Mouse (Mus musculus) limb, embryonic 10.5 days (tissue): ENCODE measurements around the gene Tpra1. TPM values are rescaled to one million over a fixed set of nuclear protein-coding genes. Genes with fewer than 3 reads are reported as not detected.
A peak's percentile ranks its signal among the peaks of the same experiment; 100 is the strongest.

Experiments used
- DNase-seq: peaks from one replicate; pipeline ENCODE4 v3.0.0-alpha.2; 2017; ENCODE audit warnings: low spot score
- H3K27ac ChIP-seq: fragments of 300-500 bp; sonication (generic); 2 replicates; pipeline ENCODE4 v1.5.1; 2016; ENCODE audit warnings: mild to moderate bottlenecking
- H3K27me3 ChIP-seq: fragments of 300-500 bp; sonication (generic); 2 replicates; pipeline ENCODE4 v1.6.1; 2016; ENCODE audit warnings: low read depth, mild to moderate bottlenecking; ENCODE audit not compliant: poor library complexity, severe bottlenecking
- H3K36me3 ChIP-seq: fragments of 300-500 bp; sonication (generic); 2 replicates; pipeline ENCODE4 v1.6.1; 2016; ENCODE audit warnings: mild to moderate bottlenecking, moderate library complexity
- H3K4me1 ChIP-seq: fragments of 300-500 bp; sonication (generic); 2 replicates; pipeline ENCODE4 v1.6.1; 2016
- H3K4me3 ChIP-seq: fragments of 300-500 bp; sonication (generic); 2 replicates; pipeline ENCODE4 v1.5.1; 2016; ENCODE audit warnings: mild to moderate bottlenecking, moderate library complexity
- H3K9me3 ChIP-seq: fragments of 300-500 bp; sonication (generic); replicated peaks from 2 replicates; pipeline ENCODE4 v1.6.1; 2016; ENCODE audit warnings: mild to moderate bottlenecking
- WGBS: fragments of 180-500 bp; shearing (Covaris S2); methylation state at CpG from one replicate; pipeline ENCODE4 v1.1.7; 2016; 5-methylcytosine and 5-hydroxymethylcytosine counted together
- polyA plus RNA-seq: library from polyadenylated mRNA; unstranded; fragments of >200 nt; fragmentation: Nextera tagmentation; extraction: Ambion mirVana; gene quantifications from 2 replicates; pipeline ENCODE4 v1.2.1, GENCODE M21; 2016

Tpra1 gene
- polyA plus RNA-seq = 48.7 and 60.3 TPM in 2 replicates

DNA sequence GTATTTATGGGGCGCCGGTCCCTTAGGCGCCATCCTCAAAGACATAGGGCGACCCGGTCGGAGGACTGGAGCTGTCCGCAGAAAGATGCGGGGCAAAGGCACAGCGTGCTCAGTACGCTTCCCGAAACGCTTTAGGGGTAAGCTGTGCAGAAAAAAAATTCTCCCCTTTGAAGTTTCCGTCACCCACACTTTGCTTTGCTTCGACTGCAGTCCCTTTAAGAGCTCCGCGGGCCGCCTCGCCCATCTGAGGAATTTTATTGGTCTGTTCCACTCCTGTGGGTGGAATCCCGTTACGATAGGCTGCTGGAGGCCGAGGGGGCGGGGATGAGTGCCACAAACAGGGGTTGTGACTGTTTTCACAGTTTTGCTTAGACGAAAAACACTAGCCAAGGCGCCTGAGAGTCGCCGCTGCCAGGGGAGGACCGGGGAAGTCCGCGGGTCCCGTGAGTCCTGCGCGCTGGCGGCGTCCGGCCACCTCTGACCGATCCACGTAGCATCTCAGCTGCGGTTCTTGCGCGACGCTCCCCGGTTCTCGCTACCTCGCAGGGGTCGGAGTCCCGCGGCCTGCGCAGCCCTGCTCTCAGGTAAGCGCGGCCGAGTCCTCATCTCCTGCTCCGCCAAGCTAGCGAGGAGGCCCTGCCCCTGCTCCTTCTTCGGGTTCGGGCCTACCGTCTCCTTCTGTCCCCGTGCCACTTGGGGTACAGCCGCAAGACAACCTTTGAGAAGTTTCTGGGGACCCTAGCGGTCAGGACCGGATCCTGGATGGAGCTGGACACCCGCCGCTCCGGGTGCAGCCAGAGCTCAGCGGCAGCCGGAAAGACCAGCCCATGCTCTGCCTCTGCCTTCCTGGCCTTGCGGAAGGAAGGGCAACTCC lies at the start of gene Tpra1:
Gene Tpra1, plus strand, starts transcription at position 305 of the 874 bp plus-strand sequence.
- H3K36me3 ChIP-seq = peaks cover 6% of the 10 kb centered on the region
- WGBS = under 1% methylated on average over 66 of the region's 66 CpGs
- no peaks in the 10 kb centered on the region for H3K9me3 ChIP-seq
- peaks cover 52% of the 10 kb centered on the region for H3K4me1 ChIP-seq
- peak; percentile 90 for DNase-seq
- H3K4me3 ChIP-seq = peak within 1 kb of the TSS; percentile 82
- H3K27me3 ChIP-seq = no peaks in the 10 kb centered on the region
- H3K27ac ChIP-seq = peak within 1 kb of the TSS; percentile 91

DNA sequence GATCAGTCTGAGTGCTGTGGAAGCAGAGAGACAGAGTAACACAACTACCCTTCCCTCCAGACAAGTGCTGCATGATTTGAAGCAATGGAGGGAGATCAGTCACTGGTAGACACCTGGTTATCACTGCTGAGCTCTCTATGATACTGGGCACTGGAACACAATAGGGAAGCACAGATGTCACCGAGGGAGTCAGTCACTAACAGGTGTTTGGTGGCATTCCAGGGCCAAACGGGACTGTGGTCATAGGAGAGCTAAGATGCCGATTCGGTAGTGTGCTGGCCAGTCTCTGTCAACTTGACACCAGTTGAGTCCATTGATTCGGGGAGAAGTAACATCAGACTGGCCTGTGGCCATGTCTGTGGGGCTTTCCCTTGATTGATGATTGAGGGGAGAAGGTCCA lies 47.5 kb upstream of the Tpra1 start:
- DNase-seq = no peak
- Histone ChIP-seq H3K4me1 (no peaks in the 10 kb centered on the region), H3K27me3 (no peaks in the 10 kb centered on the region), H3K36me3 (no peaks in the 10 kb centered on the region; the same call in 1 of the 2 replicates), H3K27ac (no peak overlapping the region), H3K9me3 (no peaks in the 10 kb centered on the region), H3K4me3 (no peak overlapping the region)
- 74% methylated on average over 5 of the region's 5 CpGs for WGBS

DNA sequence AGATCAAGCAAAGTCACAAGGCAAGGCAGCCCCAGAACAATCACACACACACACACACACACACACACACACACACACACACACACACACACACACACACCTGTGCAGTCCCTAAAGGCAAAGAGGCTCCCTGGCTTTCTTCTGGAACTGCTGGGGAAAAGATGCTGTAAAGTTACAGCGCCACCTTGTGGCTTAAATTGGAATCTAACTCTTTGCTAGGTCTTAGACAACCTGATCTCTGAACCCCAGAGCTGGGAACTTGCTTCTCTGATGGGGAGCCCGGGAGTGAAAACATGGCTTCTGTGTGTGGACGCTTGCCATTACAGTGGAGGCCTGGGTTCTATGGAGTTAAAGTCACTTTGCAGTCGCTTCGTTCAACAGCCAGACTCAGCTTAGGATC lies 46.4 kb upstream of the Tpra1 start:
- 26% methylated on average over 5 of the region's 5 CpGs for WGBS
- Histone ChIP-seq H3K27ac (no peak overlapping the region), H3K36me3 (no peaks in the 10 kb centered on the region; the same call in 1 of the 2 replicates), H3K27me3 (no peaks in the 10 kb centered on the region), H3K9me3 (no peaks in the 10 kb centered on the region), H3K4me1 (no peaks in the 10 kb centered on the region), H3K4me3 (no peak overlapping the region)
- peak; percentile 66 for DNase-seq

DNA sequence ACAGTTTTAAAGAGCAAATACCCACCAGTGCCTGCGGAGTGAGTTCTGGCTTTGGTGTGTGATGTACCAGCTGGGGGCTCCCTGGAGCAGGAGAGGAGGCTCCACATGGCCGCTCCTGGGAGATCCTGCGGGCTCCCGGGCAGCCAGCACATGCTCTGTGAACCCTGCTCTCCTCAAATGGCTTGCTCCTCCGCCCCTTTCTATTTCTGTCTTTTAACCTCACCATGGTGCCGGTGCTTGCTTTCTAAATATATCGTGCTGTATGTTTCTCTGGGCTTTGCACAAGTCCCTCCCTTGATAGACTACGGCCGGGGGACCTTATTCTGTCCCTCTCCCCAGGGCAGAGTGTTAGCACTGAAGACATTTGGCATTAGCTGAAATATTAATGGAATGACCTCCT lies 44.8 kb upstream of the Tpra1 start:
- no peak overlapping the region for H3K27ac ChIP-seq

DNA sequence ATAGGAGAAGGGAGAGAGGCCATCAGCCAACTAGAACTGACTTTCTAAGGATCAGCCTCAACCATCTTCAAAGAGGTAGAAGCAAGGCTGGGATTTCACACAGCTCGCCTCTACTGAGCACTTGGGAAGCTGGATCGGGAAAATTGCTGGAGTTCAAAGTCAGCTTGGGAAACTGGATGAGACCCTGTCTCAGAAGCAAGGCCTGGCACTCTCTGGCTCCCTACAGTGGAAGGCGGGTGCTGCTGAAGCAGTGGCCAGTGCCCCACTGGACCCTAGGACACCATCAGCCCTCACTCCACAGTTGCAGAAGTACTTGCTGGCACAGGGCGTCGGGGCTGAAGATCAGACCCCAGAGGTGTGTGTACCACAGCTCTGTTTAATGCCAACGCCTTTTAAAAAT lies 44.2 kb upstream of the Tpra1 start:
- Histone ChIP-seq H3K36me3 (peaks cover 17% of the 10 kb centered on the region), H3K9me3 (no peaks in the 10 kb centered on the region), H3K27ac (no peak overlapping the region), H3K4me3 (no peak overlapping the region), H3K27me3 (no peaks in the 10 kb centered on the region), H3K4me1 (no peaks in the 10 kb centered on the region)
- WGBS = 85% methylated on average over 6 of the region's 6 CpGs
- no peak for DNase-seq

More for the DNA sequence above, 44.8 kb upstream of the Tpra1 start:
- no peak overlapping the region for H3K4me3 ChIP-seq
- whole genome bisulfite sequencing = 45% methylated on average over 9 of the region's 9 CpGs
- no peaks in the 10 kb centered on the region for H3K27me3 ChIP-seq
- peaks cover 14% of the 10 kb centered on the region for H3K36me3 ChIP-seq
- H3K4me1 ChIP-seq = no peaks in the 10 kb centered on the region
- H3K9me3 ChIP-seq = no peaks in the 10 kb centered on the region
- no peak for DNase-seq

DNA sequence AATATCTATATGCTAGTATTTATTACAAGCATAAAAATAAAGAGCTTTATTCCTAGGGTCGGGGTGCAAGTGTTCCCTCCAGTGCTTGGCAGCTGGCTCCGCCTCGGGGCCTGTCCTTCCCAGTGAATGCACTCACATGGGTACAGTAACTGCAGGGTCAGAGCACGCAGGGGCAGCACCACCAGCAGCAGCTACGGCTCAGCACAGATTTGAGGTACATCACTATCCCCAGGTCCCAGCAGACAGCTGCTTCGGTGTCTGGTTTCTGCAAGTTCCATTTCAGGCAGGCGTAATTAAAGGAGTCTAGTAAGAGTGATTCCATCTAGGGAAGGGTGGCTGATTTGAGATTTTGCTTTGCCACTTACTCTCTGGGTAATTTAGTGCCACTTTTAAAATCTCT lies 43.7 kb upstream of the Tpra1 start:
- H3K4me3 ChIP-seq = no peak overlapping the region
- WGBS = 68% methylated on average over 7 of the region's 7 CpGs

DNA sequence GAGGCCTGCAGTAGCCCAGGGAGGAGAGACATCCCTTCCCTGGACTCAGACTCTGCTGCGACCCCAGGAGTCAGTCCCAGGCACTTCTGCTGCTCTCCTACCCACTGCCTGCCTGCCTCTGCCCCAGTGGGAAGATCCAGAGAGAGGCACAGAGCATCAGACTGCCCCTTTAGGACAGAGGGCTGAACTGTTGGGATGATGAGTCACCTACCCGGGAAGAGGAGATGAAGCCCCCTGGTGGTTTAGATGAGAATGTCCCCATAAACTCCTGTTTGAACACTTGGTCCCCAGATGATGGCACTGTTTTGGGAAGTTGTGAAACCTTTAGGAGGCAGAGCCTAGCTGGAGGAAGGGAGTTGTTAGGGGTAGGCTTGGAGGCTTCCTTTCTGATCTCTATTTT lies 41.1 kb upstream of the Tpra1 start:
- no peak overlapping the region for H3K27ac ChIP-seq
- H3K9me3 ChIP-seq = no peaks in the 10 kb centered on the region
- peaks cover 34% of the 10 kb centered on the region for H3K36me3 ChIP-seq
- H3K4me3 ChIP-seq = no peak overlapping the region
- WGBS = 20% methylated on average over 2 of the region's 2 CpGs
- DNase-seq = no peak
- no peaks in the 10 kb centered on the region for H3K4me1 ChIP-seq
- H3K27me3 ChIP-seq = no peaks in the 10 kb centered on the region

More for the DNA sequence above, 43.7 kb upstream of the Tpra1 start:
- no peaks in the 10 kb centered on the region for H3K9me3 ChIP-seq
- H3K27ac ChIP-seq = no peak overlapping the region
- no peak for DNase-seq
- no peaks in the 10 kb centered on the region for H3K27me3 ChIP-seq
- peaks cover 22% of the 10 kb centered on the region for H3K36me3 ChIP-seq
- H3K4me1 ChIP-seq = no peaks in the 10 kb centered on the region

DNA sequence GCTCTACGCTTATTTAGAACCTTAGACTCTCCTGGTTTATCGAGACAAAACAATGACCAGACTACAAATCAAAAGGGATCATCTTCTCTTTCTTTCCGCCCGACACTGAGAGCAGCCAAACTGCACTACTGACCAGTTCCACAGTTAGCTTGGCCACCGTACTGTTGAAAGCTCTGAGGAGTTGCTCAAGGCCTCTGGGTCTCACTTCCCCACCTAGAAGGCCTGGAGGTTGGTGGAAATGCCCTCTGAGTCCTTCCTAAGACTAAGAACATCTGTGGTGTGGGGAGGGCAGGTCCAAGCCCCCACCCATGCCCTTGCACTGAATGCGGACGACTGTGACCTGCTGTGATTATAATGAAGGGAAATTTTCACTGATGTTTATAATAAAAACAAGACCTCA lies 36.3 kb upstream of the Tpra1 start:
- H3K4me3 ChIP-seq = no peak overlapping the region
- H3K9me3 ChIP-seq = no peaks in the 10 kb centered on the region
- no peaks in the 10 kb centered on the region for H3K27me3 ChIP-seq
- WGBS = 83% methylated on average over 7 of the region's 7 CpGs
- peaks cover 34% of the 10 kb centered on the region for H3K36me3 ChIP-seq
- H3K27ac ChIP-seq = no peak overlapping the region
- no peaks in the 10 kb centered on the region for H3K4me1 ChIP-seq
- no peak for DNase-seq

DNA sequence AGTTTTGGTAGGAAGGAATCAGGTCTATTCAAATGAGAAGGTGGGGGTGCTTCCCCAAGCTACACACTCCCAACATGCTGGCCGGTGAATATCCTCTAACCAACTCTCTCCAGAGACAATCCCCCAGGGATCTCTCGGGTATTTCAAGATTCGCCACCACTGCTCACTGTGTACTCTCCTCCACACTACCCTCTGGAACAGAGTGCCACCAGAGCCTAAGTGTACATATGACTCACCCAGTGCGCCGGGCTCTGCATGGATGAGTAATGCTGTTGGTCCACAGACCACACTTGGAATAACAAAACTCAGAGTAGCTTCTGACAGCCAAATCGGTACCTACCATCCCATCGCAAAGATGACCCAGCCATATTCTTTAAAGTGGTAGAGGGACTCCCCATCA lies 32.6 kb upstream of the Tpra1 start:
- DNase-seq = no peak
- 91% methylated on average over 7 of the region's 7 CpGs for WGBS
- H3K9me3 ChIP-seq = no peaks in the 10 kb centered on the region
- H3K4me1 ChIP-seq = peaks cover 17% of the 10 kb centered on the region
- H3K27me3 ChIP-seq = peaks cover 24% of the 10 kb centered on the region
- H3K36me3 ChIP-seq = peaks cover 7% of the 10 kb centered on the region; the same call in 1 of the 2 replicates
- no peak overlapping the region for H3K27ac ChIP-seq
- no peak overlapping the region for H3K4me3 ChIP-seq

DNA sequence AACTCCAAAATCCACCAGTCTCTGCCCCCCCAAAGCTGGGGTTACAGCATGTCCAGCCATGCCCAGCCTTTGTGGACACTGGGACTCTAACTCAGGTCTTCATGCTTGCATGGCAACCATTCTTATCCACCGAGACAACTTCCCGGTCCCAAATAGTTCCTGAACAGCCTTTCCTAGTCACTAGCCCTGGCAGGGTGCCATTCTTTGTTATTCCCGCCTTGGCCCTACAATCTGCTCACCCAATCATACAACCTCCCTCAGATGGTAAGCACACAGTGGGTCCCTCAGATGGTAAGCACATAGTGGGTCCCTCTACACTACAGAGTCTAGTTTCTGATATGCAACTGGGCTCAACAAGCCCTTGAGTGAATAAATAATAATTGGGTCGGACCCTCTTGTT lies 31.5 kb upstream of the Tpra1 start:
- Histone ChIP-seq H3K4me3 (no peak overlapping the region), H3K27me3 (peaks cover 34% of the 10 kb centered on the region), H3K36me3 (no peaks in the 10 kb centered on the region), H3K4me1 (peaks cover 25% of the 10 kb centered on the region), H3K27ac (no peak overlapping the region), H3K9me3 (no peaks in the 10 kb centered on the region)
- 79% methylated on average over 4 of the region's 4 CpGs for WGBS
- no peak for DNase-seq

DNA sequence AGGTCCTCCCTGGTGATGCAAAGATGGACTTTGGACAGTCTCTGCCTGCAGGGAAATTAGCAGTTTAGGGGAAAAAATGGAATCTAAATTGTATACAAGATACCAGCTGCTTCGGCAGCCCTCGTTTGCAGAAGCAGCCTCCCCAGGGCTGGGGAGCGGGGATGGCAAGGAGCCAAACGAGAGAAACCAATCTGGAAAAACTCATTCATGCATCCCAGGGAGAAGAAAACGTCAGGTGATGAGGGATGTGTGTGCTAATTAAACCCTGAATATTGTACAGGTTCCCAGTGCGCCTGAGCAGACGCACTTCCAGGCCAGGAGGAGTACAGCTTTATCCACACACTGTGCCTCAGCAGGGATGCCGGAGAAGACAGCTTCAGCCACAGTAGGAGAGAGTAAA lies 30.5 kb upstream of the Tpra1 start:
- peaks cover 25% of the 10 kb centered on the region for H3K4me1 ChIP-seq
- H3K9me3 ChIP-seq = no peaks in the 10 kb centered on the region
- no peak for DNase-seq
- H3K36me3 ChIP-seq = no peaks in the 10 kb centered on the region
- no peak overlapping the region for H3K27ac ChIP-seq
- H3K27me3 ChIP-seq = peaks cover 40% of the 10 kb centered on the region
- WGBS = 63% methylated on average over 8 of the region's 8 CpGs
- H3K4me3 ChIP-seq = no peak overlapping the region

DNA sequence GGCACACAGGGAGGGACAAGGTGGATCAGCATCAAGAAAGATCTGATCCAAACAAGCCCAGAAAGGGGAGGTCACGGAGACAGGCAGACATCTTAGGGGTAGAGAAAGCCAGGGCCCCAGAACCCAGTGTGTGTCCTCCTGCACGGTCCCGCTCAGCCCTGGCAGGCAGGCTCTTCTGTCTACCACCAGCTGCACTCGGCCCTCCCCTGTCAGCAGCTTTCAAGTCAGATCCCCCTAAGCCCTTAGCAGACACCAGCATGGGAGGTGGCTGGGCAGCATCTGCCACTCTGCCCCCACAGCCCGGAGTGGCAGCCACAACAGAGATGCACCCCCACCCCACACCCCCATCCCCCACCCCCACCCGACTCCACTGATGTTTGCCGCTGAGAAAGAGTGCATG lies 29.2 kb upstream of the Tpra1 start:
- no peak for DNase-seq
- H3K27me3 ChIP-seq = peaks cover 40% of the 10 kb centered on the region
- no peak overlapping the region for H3K27ac ChIP-seq
- H3K4me3 ChIP-seq = no peak overlapping the region
- H3K4me1 ChIP-seq = peaks cover 25% of the 10 kb centered on the region
- H3K36me3 ChIP-seq = no peaks in the 10 kb centered on the region
- no peaks in the 10 kb centered on the region for H3K9me3 ChIP-seq
- 37% methylated on average over 7 of the region's 7 CpGs for WGBS

DNA sequence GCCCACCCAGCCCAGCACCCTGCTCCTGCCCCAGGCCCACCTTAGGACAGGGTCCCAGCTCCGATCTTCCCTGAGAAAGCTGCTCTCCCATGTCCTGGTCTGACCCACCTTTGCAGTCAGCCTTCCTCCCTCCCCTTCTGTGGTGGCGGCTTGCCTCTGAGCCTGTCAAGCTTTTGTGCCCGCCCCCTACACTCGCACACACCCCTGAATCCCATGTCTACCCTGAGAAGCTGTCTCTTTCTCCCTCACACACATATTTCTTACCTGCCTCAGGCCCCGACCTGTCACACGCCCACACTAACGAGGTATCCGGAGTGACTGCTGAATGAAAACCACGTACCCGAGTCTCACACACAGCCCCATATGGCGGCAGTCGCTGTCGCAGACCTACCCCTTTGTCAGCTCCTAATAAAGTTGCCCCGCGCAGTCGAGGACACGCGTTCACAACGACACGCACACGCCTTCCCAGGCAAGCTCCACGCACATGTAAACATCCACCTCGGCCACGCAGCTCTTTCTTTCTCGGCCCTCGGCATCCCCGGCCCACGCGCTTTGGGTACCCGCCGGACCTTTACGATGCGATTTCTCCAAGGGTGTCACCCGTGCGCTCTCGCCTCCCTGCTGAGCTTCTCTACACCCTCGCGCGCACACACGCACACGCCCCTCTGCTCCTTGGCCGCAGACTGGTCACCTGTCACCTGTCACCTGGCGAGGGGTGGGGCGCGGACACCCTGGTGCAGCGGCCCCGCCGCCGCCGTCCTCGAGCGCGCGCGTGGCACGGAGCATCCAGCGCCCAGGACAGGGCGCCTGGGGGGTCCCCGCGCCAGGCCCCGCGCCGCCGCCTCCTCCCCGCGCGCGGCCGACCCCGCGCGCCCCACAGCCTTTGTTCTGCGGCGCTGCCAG lies 27.8 kb upstream of the Tpra1 start:
- 4% methylated on average over 74 of the region's 74 CpGs for WGBS
- peaks cover 7% of the 10 kb centered on the region; the same call in 1 of the 2 replicates for H3K36me3 ChIP-seq
- peak overlapping the region; percentile 87 for H3K27ac ChIP-seq
- peaks cover 40% of the 10 kb centered on the region for H3K27me3 ChIP-seq
- H3K4me1 ChIP-seq = peaks cover 25% of the 10 kb centered on the region
- peak; percentile 54 for DNase-seq
- no peaks in the 10 kb centered on the region for H3K9me3 ChIP-seq
- peak overlapping the region; percentile 80 for H3K4me3 ChIP-seq
